Mouse (Mus musculus): ENCODE results near the gene Gm49321. TPM values are rescaled to one million over a fixed set of nuclear protein-coding genes. Genes with fewer than 3 reads are reported as not detected.

The Gm49321 gene
- total RNA-seq, 4 experiments from 2014 or later = 2.5 to 3.7 (median 3.3) TPM

DNA sequence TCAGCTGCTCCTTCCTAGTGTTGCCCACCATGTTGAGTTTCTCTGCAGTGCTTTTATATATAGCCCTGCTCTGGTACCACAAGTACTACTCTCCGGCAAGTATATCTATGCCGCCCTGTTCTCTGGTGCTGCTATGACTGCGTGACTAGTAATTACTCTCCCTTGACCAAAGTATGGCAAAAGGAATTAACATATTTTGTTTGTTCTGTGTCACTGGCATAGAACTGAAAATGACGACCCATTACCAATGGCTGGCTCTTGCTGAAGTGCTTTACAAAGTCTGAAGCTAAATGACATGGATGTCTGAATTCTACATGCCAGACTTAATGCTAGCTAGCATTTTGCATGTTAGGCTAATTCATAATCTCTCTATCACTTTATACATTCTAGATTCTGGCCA is 11.0 kb downstream of the Gm49321 start:
- no peak for DNase-seq (ENCODE audit: low spot score in 2 of 2)

DNA sequence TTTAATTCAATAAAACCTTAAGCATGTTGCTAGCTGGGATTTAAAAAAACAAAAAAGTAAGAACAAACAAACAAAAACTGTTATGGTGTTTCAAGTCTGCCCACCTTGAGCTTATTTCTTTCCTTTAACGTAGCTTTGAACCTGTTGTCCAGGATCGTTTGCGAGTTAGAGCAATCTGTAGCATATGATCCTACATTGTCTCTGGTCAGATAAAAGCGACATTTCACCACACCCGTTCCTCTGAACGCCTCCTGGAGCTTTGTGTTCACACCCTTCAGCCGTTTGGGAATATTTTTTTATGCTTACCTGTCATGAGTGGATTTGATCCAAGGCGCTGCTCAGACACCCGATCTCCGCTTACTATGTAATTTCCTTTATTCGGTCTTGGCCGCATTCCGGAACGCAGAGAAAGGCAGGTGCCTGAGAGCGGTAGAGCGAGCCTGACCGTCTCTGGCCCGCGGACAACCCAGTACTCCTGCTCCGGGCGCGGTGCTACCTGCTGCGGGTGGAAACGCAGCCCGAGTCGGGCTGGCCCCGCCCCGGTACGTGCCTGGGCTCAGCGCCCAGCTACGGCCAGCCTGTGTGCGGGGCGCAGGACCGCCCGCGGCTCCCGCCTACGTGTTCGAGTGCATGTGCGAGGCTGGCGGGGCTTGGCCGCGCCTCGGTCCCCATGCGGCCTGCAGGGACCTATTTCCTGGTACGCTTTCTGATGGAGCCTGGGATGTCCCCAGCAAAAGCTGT is 12.0 kb downstream of the Gm49321 start:
- DNase-seq (ENCODE audit: low spot score in 2 of 2) = peak in 1 of 2 experiments; percentile 33

DNA sequence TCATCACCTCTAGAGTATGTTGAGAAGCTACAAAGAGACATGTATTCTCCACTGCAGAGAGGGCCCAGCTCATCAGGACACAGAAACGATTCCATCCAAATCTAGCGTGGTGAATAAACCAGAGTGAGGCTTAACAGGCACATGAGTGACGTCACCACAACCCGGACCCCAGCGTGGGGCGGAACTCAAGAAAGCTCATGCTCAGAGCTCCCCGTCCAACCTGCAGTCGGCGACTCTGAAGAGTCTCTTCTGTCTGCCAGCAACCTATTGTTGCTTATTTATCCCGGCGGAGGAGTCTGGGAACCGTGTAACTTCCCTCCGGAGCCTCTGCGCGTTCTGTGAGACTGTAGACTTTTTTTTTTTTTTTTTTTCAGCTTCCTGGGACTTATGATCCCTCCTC is 15.4 kb downstream of the Gm49321 start:
- DNase-seq (ENCODE audit: low spot score in 2 of 2) = no peak

GRCm38 (mm10) chr12:73953420-73954186 is 16.1 kb downstream of the Gm49321 start:
- no peak for DNase-seq (ENCODE audit: low spot score in 2 of 2)

DNA sequence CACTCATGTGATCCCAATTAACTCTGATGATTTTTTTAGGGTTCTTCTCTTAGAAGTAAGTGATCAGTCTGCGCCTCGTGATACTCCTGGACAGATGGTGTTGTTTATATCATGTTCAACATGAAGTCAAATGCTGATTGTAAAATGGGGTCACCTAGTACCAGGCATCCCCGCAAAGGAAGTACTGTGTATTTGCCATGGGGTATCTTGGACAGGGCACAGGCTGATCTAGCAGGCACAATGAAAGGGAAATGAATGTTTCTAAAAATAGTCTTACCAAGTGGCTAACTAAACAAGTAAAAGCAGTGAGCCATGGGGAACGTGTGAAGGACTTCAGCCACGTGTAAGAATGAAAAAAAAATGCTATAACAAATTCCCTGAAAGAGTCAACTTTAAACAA is 17.3 kb downstream of the Gm49321 start:
- DNase-seq (ENCODE audit: low spot score in 2 of 2) = no peak

DNA sequence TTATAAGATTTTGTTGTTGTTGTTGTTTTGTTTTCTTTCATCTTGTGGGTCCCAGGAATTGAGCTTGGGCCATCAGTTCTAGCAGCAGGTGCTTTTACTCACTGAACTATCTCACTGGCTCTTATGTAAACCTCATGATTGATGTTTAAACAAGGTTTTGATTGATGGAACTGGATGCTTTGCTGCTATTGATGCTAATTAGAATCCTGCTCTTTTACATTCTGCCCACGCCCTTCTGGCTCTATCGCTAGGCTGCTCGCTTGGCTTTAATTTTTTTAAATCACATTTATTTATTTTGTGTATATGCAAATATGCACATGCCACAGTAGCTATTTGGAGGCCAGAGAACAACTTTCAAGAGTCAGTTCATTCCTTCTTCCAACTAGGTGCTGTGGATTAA is 20.2 kb downstream of the Gm49321 start:
- DNase-seq (ENCODE audit: low spot score in 2 of 2) = no peak

DNA sequence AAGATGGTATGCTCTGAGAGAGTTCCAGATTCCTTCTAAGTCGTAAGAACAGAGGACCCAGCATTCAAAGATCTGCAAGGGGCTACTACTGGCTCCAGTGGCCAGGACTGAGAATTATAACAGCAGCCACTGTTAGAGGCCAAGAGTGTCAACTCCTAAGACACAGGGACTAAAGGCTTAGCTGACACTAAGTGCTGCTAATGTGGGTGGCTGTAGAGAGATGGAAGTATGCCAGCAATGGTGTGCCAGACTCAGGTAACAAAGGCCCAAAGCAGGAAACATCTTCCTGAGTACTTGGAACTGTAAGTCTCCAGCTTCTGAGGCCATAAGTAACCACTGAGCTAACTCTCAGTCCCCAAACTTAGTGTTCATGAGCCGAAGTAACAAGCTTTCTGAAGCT is 21.4 kb downstream of the Gm49321 start:
- no peak for DNase-seq (ENCODE audit: low spot score in 2 of 2)

GRCm38 (mm10) chr12:73964291-73965281 is 27.1 kb downstream of the Gm49321 start, which contains the start of gene Snapc1:
Snapc1 (plus strand) TSS chr12:73964481.
- DNase-seq (ENCODE audit: low spot score in 2 of 2) = peak; percentile 93

DNA sequence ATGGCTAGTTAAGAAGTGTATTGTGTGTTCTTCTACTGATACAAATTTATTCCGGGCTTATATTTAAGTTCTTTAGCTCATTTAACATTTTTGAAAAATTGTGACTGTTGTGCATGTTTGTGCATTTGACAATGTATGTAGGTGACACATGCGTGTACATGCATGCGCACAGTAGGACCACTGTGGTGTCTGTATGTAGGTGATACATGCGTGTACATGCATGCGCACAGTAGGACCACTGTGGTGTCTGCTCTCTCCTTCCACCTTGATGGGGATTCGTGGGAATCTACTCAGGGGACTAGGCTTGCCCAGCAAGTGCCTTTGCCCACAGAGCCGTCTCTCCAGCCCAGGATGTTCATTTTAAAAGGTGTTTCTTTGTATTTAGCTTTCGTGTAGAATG is 31.7 kb downstream of the Gm49321 start:
- DNase-seq (ENCODE audit: low spot score in 2 of 2) = no peak

GRCm38 (mm10) chr12:73974584-73974983 is 37.1 kb downstream of the Gm49321 start:
- no peak for DNase-seq (ENCODE audit: low spot score in 2 of 2)

DNA sequence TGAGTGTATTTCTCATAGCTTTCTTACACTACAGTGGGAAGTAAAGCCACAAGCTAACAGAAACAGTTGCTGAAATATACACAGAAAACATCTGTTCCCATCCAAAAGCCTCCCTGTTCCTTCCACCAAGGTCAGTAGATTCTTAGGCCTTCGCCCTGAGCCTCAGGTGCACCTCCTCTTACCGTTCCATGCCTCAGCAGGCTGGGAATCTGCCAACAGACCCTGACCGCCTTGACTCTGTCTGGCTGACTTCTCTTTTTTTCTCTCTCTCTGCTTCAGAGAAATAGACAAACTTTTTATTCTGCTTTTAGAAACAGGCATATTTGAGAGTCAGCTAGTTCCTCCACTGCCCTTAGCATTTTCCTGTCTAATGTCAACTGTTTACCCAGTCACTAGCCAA is 40.7 kb downstream of the Gm49321 start:
- no peak for DNase-seq (ENCODE audit: low spot score in 2 of 2)

GRCm38 (mm10) chr12:73979667-73980066 is 42.2 kb downstream of the Gm49321 start:
- DNase-seq (ENCODE audit: low spot score in 2 of 2) = no peak

DNA sequence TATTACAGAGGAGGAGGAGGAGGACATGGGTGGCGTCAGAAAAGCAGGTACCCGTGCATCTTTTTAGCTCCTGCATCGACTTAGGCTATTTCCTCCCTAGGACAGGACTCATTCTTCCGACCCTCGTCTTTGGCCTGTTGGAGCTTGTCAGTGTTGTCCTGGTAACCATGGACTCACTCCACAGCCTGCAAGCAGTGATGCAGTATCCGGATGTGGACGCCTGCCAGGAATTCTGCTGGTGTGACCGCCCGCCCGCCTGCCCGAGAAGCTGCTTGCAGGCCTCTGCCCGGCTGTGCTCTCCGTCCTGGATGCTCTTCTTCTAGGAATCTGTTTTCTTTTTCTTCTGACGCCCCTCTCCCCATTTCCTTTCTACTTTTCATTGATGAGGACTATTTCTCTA is 45.1 kb downstream of the Gm49321 start:
- no peak for DNase-seq (ENCODE audit: low spot score in 2 of 2)

DNA sequence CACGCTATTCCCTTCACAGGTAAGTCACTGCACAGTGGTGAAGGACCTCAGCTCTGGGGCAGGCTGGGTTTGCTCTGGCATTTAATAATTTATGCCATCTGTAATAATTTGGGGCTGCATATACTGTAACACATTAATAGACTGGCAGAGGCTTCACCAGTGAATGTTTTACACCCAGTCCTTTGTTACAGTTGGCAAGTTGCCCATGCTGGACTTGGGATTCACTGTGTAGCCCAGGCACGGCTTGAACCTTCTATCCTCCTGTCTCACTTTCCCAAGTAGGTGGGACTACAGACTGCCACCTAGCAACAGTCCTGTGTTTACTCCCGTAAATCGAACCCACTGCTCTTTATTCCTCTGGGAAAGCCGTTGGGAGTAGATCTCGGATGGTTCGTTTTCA is 48.8 kb downstream of the Gm49321 start:
- no peak for DNase-seq (ENCODE audit: low spot score in 2 of 2)

GRCm38 (mm10) chr12:73988393-73989008 is 51.0 kb downstream of the Gm49321 start:
- DNase-seq (ENCODE audit: low spot score in 2 of 2) = no peak

DNA sequence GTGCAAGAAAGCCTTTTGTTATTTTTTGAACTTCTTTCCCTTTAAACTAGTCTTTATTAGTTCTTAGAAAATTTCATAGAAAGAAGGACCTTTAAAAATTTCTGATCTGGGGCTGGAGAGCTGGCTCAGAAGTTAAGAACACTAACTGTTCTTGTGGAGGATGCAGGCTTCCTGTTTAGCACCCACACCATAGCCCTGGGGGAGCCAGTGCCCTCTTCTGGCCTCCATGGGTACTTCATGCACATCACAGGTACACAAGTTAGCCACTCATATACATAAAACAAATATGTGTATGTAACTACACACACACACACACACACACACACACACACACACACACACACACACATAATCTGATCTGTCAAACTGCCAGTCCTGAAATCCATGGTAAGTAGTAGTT is 52.1 kb downstream of the Gm49321 start:
- DNase-seq (ENCODE audit: low spot score in 2 of 2) = peak; percentile 30 to 39

- no peak for DNase-seq (ENCODE audit: low spot score in 2 of 2)
Measured at GRCm38 (mm10) chr12:73996906-73997296, 59.4 kb downstream of the Gm49321 start.

DNA sequence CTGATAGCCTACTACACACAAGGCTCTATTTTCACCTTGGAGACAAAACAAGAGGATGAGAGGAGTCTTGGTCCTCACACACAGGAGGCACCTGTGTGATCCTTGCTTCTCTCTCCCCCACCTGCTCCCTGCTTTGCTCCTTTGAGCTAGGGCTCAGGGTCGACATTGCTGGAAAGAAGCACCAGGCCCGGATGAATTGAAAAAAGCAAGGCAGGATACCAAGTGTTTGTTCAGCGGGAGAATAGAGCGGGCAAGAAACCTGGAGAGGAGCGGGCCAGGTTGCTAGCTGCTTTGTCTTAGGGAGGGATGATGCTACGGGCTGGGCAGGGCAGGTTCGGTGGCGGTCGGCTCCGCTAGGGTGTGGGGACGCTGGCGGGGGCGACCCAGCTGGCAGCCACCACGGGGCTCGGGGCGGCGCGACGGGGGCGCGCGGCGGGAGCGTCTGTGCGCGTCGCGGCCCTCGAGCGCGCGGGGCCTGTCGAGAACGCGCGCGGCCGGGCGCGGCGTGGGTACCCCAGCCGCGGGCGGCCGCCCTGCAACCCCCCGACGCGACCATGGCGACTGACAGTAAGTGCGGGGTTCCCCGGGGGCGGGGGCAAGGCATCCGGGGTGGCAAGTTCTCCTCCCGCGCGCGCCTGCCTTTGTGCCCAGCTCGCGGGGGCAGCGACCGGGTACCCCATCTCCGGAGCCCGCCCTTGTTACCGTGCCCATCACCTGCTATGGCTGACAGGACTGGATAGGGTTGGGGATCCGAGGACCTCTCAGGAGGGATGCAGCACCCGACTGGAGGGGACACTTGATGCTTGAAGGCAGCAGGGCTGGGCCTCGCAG is 60.1 kb downstream of the Gm49321 start, which contains the start of gene Syt16:
Gene Syt16, plus strand, starts transcription at position 365 of the 831 bp plus-strand sequence.
- DNase-seq (ENCODE audit: low spot score in 2 of 2) = no peak

- no peak for DNase-seq (ENCODE audit: low spot score in 2 of 2)
Measured at GRCm38 (mm10) chr12:73998128-73998456, 60.6 kb downstream of the Gm49321 start.

DNA sequence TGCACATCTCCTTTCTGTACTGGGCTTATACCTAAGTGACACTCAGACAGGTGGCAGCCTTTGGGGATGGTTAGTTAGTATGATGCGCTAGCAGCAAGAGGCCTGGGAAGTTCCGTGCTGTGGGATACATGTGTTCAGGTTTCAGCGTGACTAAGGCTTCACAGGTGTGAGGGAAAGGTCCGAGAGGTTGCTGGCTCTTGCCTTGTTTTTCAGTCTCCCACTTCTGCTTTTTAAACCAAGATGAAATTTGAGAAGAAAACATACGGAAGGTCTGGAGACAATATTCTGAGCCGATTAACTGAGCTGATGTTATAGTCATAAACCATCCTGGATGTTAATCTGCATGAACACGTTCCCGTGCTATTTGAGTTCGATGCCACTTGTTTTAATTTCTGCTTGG is 65.0 kb downstream of the Gm49321 start:
- DNase-seq (ENCODE audit: low spot score in 2 of 2) = no peak
